Mouse (Mus musculus) heart, postnatal 4 days (tissue): ENCODE data around the gene Prep. TPM values are rescaled to one million over a fixed set of nuclear protein-coding genes. Genes with fewer than 3 reads are reported as not detected.
A peak's percentile ranks its signal among the peaks of the same experiment; 100 is the strongest.
"Not testable (repeated sequence)": the region's sequence is repeated elsewhere in the genome, so short reads cannot be mapped to it uniquely, and the experiment has no call there.

ENCODE experiments used
- DNase-seq: peaks from one replicate; pipeline ENCODE4 v3.0.0; 2021
- total RNA-seq, 2 experiments: library from RNA; stranded (reverse); gene quantifications; 2 replicates each; pipeline ENCODE4 v1.2.3; 2021

The Prep gene
- total RNA-seq, 2 experiments from 2014 or later: 24.8 to 25.2 TPM

DNA sequence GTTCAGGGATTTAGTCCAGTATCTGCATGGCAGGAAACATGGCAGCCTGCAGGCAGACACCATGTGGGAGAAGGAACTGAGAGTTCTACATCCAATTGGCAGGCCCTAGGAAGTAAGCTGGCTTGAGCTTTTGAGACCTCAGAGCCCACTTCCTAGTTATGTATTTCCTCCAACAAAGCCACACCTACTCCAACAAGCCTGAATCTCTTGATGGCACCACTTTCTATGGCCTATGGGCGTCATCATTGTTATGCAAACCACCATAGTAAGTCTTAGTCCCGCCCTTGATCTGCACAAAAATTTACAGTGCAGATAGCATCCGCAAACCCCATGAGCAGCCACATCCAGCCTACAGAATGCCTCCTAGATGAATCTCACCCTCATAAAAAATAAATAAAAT is 54.6 kb downstream of the Prep start:
- DNase-seq: no peak

DNA sequence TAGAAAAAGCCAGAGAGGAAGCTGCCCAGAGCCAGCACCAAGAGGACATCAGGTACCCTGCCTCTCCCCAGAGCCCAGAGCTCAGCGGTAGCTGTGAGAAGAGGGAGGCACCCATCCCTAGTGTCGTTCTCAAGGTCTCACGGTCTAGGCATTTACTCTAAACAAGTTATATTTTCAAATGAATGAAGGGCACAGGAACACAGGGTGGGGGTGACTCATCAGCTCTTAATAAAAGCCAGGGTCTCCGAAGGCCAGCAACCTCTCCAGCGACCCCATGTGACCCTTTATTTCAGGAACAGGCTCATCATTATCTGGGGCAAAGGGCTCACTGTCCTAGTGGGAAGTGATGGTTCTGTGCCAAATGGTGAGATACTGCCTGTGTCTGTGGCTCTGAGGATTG is 55.5 kb downstream of the Prep start:
- DNase-seq: peak; percentile 48

DNA sequence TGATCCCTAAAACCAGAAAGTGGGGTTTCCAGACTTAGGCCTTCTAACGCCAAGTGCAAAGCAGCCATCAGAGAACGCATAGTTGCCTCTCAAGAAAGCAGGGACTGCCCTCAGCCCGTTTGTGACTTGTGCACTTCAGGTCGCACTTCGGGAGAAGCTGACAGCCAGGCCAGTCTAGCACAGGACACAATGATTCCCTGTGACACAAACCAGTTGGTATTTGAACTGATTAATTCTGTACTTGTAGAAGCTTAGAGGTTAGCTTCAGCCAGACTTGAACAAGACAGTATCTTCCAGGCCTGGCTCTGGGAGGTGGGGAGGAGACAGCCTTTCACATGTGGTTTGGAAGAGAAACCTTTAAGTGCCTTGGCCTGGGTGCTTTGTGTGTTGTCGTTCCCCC is 56.0 kb downstream of the Prep start:
- DNase-seq: peak; percentile 28

DNA sequence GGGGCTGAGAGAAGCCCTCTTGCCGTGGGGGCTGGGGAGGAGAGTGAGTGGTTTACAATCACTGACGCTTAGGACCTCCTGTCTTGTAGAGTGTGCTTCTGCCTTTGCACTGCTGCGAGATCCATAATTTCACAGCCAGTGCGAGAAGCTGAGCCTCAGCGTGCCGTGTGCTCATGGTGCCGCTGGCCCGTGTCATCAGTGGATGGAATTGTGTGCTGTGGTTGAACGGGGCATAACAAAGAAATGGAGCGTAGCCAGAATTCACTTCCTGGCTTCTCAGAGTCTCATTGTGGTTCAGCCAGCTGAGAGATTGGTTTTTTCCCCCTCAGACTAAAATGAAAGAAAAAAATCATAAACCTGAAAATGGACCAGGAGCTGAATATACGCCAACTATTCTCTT is 62.1 kb downstream of the Prep start:
- peak; percentile 26 for DNase-seq

DNA sequence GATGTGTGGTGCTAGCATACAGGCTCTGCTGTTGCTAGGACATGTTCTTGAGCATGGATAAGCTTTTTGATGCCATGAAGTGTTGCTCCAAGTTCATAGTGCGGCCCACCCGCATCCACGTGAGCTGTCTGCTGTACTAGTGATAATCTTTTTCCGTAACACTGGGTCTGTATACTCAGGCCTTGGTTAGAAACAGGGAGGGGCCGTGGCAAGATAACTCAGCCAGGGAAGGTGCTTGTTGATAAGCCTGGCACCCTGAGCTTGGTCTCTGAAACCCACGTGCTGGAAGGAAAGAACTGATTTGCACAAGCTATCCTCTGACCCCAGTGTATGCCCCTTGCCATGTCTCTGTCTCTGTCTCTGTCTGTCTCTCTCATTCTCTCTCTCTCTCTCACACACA is 63.0 kb downstream of the Prep start:
- peak; percentile 28 for DNase-seq

DNA sequence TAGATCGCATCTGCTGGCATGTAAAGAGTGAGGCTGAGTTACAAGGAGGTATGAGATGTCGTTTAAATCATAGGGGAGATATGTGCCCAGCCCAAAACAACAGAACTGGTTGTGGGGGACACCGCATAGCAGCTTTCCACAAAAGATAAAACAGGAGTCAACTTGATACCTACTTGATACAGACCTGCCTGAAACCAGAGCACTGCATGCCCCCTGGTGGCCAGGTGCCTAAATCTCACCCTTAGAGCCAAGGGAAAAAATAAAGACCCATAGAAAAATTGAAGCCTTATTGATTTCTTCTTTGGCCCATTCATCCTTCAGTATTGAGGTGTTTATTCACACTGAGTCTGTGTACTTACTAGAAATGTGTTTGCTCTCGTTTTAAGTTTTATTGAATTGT is 65.4 kb downstream of the Prep start:
- DNase-seq: peak; percentile 51

DNA sequence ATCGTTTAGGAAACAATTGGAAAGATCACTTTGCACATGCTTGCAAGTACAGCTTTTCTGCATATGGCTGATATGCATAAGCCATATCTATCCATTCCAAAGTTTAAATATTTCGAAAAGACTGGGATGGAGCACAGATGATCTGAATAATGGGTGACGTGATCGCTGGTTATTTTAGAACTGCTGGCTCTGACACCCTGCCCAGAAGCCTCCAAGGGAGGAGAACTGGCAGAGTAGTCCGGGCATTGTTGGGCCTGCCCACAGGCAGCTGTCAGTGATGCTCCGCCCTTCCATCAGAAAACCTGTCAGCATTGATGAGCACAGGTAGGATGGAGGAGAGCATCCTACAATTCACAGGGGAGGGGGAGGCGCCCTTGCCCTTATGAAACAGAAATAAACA is 69.8 kb downstream of the Prep start:
- DNase-seq: no peak

DNA sequence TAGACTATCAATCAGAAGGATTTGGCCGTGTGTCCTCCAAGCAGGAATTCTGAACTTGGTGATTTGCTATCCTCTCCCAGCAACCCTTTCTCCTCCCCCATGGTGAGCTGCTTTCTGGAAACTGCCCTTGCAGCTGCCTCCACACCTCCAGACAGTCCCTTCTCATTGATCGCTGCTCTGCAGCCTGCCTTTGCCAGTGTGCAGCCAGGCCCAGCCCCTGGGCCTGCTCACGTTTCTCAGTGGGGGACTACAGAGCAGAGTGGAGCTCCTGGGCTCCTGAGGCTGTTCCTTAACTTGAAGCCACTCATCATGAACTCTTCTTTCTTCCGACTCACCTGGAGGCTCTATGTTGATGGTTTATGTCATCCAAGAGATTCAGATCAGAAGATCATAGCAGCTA is 72.9 kb downstream of the Prep start:
- no peak for DNase-seq

DNA sequence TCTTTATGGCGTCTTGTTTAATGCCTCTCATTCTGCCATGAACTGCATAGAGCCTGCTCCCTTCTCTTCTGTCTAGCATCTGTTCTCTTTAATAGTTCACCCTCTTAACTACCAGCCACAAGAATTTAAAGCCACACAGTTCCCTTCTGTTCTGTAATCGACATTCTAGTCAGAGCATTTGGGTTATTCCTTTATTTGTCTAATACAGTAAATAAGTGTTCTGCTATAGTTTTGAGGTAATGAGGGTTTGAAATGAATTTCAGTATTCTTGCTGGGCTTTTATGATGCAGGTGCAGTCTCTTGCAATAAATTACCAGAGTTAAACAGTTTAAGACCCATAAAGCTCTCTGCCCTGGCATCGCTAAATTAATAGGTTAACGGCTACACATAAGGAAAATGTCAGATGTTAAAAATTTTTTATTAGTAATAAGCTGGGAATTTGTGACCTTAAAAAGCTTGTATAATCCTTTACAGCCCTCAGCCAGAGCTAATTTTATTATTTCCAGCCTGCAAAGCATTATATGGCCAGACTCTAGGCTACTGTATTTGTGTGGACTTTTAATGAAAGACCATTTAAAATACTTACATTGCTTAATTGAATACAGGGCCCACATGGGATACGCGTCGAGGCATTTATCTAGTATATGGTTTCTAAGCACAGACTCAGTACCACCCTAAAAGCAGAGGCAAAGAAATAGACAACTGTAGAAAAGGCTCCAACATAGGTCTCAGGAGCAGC is 73.6 kb downstream of the Prep start:
- no peak for DNase-seq

DNA sequence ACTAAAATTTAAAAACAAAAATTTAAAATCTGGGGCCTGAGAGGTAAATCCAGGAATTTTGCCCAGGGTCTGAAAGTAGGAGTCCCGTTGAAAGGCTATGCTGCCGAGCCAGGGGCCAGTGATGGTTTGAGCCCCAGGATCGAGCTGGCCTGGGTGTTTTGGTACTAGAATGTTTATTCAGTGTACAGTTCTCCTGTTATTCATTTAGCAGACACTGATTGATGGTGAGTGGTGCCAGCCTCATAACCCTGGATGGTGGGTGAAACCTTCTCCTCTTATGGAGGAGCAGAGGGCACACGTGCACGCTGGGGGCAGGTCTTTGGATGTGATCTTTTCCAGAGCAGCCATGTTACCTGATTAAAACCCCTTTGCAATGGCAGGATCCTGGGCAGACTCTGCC is 75.4 kb downstream of the Prep start:
- DNase-seq: no peak

DNA sequence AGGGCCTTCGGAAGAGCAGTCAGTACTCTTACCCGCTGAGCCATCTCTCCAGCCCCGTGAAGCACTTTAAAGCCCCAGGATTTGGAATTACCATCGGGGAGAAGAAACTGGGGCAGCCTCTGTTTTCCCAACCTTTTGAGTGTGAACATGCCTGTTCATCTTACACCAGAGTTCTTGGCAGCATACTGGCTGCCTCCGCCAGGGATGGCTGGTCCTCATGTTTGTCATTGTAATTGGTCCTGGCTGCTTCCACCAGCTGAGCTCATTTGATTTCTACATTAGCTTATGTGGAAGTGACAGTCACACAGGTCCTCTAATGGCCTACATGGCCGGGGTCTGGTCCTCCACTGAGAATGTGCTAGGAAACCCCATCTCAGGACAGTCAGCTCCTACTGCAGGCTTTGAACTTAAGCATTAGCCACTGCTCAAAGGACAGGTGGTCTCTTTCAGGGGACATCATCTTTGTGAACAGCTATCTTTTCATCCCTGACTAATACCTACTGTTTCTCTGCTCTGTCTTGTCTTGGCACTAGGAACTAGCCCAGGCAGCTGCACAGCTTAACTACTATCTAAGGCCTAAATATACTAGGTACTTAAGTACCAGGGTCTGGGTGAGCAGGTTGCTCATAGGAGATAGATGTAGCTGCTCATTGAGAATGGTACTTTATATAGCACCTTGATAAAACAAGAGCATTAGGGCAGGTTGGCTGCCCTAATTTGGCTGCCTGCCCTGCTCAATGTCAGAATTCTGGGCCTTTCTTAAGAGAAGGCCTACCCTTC is 77.2 kb downstream of the Prep start:
- no peak for DNase-seq

DNA sequence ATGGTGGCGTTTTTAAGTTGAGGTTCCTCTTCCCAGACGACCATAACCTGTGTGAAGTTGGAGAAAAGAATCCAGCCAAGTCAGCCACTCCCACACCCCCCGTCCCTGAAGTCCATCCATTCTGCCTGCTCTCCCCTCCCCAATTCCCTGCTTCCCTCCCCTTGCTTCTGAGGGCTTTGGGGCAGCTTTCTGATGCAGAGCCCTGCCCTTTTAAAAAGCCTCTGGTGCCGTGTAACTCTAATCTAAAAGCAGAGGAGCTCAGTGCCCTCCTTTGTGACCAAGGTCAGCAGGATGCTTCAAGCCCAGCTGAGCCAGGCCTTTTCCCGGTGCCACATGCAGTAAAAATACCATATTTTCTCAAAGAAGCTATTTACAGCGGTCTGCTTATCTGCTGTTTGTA is 79.8 kb downstream of the Prep start:
- DNase-seq: no peak

DNA sequence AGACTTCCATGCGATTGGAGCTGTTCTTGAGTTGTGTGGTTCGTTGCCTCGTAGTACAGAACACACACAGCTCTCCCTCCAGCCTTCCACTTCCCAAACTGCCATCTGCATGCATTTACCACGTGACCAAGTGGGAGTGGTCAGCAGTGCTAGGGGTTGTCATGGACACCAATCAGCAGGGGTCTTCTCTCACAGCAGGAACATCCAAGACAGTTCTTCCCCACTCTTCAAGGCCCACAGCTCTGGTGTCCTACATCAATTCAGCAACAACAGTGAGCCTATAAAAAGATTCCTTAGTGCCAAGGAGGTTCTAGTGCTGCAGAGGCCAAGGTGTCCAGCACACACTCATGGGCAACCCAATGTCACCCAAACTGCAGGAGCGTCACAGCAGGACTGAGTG is 84.1 kb downstream of the Prep start:
- DNase-seq: no peak

DNA sequence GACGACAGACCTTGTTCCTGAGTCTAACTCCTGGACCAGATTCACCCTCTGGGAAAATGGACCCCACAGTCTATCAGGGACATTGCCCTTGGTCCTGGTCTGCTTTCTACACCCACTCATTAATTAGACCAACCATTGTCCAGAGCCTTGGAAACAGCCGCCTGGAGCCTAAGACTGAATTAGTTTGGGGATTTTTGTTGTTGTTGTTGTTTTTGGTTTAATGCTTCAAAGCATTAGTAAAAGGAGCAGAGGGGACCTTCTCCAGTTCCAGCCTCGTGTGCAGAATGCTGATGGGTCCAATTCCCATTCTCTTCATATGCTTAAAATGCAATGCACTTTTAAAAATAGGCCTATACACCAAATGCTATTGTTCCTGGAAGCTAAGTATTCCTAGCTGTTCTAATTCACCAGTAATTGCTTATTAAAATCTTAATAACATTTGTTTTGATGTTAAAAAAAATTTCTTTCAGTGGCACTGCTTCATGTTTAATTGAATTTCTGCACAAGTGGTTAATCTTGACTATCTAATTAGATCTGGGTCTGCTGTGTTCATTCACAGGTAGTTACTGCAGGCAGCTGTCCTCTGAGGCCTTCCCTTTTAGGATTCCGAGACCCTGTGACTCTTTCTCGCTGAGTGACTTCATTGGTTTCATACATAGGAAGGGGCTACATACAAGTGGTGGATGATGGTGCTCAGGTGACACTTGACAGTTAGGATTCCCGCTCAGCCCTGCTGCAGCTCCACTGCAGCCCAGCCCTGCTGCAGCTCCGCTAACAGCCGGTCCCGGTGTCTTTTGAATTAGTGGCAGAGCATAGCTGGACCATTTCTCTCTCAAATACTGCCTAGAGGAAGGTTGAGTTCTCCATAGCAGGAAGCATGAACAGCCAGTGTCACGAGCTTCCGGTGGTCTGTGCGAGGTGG is 85.0 kb downstream of the Prep start:
- DNase-seq: no peak

DNA sequence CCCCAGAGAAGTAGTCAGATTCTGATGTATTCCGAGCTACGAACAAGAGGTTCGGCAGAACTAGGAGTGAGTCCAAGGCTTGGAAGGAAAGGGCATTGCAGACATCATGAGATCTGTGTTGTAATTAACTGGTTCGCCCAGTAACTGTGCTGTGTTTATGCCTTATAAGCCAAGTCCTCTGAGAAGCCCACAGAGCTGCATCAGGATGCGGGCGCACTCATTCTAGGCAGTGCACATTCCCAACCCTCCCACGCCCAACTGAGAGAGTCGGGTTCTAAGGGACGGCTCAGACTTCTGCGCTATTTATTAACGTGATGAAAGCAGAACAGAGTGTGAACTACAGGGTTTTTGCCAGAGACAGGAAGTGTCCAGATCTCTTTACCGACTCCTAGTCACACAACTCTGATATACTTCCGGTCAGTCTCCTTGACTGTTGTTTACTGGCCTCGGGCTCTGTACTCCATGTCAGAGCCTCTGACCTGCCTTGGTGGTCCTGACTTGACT is 87.6 kb downstream of the Prep start:
- DNase-seq: no peak

DNA sequence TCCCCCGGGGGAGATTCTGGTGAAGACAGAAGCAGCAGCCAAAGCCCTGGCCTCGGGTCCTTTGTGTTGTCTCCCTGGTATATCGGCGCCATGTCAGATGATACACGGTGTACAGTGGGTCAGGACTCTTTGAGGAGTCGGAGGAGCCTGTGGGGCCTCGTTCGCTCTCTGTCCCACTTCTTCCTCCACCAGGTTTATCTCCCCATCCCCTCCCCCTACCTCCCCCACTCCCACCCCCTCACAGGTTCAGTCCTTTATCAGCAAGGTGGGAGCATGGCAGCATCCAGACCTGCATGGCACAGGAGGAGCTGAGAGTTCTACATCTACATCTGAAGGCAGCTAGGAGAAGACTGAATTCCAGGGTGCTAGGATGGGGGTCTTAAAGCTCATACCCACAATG is 98.8 kb downstream of the Prep start:
- DNase-seq: no peak

DNA sequence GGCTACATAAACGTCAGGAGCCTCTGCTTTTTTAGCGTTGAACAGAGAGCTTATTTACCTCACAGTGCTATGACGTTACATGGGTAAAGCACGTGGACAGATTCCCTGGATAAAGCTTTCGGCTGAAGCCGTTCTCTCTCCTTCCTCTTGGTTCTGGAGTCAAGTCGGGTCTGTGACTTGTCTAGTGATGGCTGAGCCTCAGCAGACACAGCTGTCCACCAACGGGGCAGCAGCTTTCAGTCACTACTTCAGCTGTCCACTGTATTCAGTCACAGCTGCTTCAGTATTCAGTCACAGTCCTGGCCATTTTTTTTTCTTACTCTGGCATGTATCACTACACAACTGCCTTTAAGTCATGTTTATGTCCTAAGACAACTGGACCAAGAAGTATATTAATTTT is 106.9 kb downstream of the Prep start:
- no peak for DNase-seq

DNA sequence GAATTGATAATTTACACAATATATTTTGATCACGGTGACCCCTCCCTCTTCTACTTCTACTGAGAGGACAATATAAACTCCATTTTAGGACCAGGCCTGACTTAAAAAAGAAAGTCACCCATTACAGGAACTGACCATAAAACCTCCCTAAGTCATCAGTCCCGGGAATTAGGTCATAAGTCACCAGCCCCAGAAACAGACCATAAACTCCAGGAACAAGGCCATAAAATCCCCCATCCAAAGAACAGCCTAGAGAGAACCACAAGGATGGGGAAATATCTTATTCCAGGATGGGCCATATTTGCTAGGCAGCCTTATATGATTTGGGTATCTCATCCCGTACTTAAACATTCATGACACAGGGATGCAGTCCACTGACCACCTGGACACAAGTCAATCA is 107.3 kb downstream of the Prep start:
- DNase-seq: no peak

DNA sequence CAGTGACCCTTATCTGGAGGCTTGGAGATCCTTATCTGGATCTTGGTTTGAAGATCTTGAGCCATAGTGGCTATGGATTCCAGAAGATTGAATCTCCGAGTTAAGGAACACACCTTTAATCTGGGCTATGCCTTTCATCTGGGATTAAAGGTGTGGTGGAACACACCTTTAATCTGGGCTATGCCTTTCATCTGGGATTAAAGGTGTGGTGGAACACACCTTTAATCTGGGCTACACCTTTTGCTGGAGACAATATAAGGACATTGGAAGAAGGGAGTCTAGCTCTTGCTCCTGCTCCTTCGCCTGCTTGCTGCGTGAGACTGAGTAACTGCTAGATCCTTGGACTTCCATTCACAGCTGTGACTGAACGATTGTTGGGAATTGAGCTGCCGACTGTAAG is 110.8 kb downstream of the Prep start, which contains the start of gene Popdc3:
TSS of gene Popdc3 (plus strand) at position 301 of the 400 bp plus-strand sequence.
- DNase-seq: not testable (repeated sequence)

DNA sequence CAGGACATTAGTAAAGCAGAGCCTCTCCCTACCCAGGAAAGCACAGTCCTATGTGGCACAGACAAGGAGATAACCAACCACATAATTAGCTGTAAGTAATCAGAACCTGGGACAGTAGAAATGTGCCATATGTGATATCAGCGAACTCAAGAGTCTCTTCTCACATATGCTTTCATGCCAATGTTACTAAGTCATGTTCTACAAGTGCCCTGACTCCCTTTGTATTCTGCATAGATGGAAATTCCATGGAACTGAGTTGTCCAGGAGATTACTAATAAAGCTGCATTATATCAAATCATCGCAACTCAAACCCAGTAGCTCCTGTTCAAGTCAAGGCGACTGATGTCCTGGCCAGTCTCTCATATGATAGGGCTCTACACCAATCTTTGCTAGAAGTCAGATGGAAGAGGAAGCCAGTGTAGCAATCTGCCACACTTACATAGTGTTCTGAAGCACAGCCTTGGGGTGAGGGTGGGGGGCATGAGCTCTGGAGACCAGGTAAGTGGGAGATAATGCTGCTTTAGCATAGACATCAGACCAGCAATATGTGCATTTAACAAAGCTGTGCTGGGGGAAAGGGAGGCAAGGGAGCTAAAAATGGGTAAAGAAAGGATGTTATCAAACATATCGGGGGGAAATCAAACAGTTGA is 113.8 kb downstream of the Prep start:
- no peak for DNase-seq

DNA sequence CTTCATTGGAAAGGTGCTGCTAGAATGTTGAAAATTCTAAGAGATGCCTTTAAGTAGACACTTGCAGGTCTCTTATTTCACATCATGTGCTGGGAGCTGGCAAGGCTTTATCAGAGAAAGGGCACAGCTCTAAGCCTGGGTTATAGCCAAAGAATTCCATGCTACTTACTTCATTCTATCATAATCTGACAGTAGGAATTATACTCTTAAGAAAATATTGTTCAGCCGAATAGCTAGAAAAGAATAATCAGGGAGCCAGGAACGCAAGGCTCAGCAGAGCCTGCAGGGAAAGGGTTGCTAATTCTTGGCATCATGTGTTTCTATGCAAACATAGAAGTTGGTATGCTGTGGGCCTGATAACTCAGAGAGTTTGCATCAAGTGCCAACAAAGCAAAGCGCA is 114.3 kb downstream of the Prep start:
- peak; percentile 49 for DNase-seq

DNA sequence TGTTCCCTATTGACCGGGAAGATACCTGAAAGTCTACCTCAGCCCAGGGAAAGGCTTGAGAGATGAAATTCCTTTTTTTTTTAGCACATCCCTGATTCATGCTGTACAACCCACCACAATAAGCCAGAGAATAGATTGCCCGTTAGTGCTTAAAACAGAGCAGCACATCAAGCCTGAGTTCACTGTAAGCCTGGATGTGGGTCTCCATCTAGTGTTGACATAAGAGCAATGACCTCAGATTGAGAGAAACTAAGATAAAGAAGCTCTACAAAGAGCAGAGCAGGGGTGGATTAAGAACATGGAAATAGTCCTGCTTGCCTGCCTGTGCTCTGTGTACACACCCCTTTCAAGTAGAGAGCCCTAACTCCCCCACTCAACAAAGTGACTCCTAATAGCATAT is 118.5 kb downstream of the Prep start:
- no peak for DNase-seq
